Mouse (Mus musculus): ENCODE measurements at regions not wholly inside any gene's neighbourhood (a gene's known extent, or its start where the extent isn't known, plus 50 kb on each side); places are given as distances from the start of the nearest gene placed in this dataset.

DNA sequence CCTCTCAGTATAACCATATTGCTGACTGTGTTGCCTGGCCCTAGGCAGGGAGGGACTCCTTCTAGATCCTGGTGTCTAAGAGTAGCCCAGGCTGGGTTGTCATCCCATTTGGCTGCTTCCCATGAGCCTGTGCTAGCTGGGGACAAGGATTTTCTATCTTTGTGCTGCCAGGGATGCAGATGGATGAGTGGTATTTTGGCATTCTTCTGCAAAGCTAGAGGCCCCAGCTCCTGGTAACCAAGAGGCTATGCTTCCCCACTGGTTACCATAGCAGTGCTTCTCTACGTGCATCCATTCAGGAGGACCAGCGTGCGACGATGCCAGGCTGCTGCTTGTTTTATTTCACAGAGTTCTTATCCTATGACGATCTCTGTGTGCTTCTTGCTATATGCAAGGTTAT lies 658.0 kb downstream of the Rnf144a start:
- TF ChIP-seq CTCF (conservative IDR thresholded peaks at IDR 0.05; ENCODE audit: low read length) (no peak), NANOG (IDR thresholded peaks at IDR 0.05; ENCODE audit: borderline replicate concordance, low read length) (no peak), POU5F1 (IDR thresholded peaks at IDR 0.05; ENCODE audit: borderline replicate concordance, low read length) (no peak)
